Mouse (Mus musculus) olfactory bulb, adult 2 months (tissue): ENCODE measurements around the gene Dab2. TPM values are rescaled to one million over a fixed set of nuclear protein-coding genes. Genes with fewer than 3 reads are reported as not detected.

Source experiments
- H3K27ac ChIP-seq: fragments of 200-500 bp; 2 replicates; pipeline ENCODE4 v1.5.1; 2012; ENCODE audit warnings: low read depth, low read length; ENCODE audit not compliant: insufficient read depth
- H3K4me1 ChIP-seq: fragments of 200-500 bp; 2 replicates; pipeline ENCODE4 v1.6.1; 2012; ENCODE audit warnings: low read length; ENCODE audit not compliant: control insufficient read depth, insufficient read depth
- H3K4me3 ChIP-seq: fragments of 200-500 bp; 2 replicates; pipeline ENCODE4 v1.5.1; 2012; ENCODE audit warnings: mild to moderate bottlenecking, low read depth, low read length, moderate library complexity; ENCODE audit not compliant: insufficient read depth
- CTCF ChIP-seq: fragments of 200-500 bp; IDR thresholded peaks from 2 replicates; pipeline ENCODE4 v1.5.1; 2012; ENCODE audit warnings: low read depth, mild to moderate bottlenecking, low read length, moderate library complexity; ENCODE audit not compliant: insufficient read depth
- POLR2A ChIP-seq: fragments of 200-500 bp; IDR thresholded peaks from 2 replicates; pipeline ENCODE4 v1.6.1; 2012; ENCODE audit warnings: mild to moderate bottlenecking, low read depth, low read length, moderate library complexity; ENCODE audit not compliant: insufficient read depth
- WGBS: fragments of 180-500 bp; shearing (Covaris S2); methylation state at CpG from one replicate; pipeline ENCODE4 v1.1.7; 2018; 5-methylcytosine and 5-hydroxymethylcytosine counted together
- polyA plus RNA-seq: library from polyadenylated mRNA; stranded (reverse); fragments of >200 nt; gene quantifications from 2 replicates; pipeline ENCODE4 v1.2.4, GENCODE M21; 2012; ENCODE audit warnings: low replicate concordance; ENCODE audit not compliant: missing spikeins, insufficient read depth, insufficient read length

Gene Dab2
- polyA plus RNA-seq, 1 experiment, result not detected

- WGBS, result 79% methylated on average over 6 of the region's 6 CpGs
- TF ChIP-seq POLR2A (no peak), CTCF (no peak)
- Histone ChIP-seq H3K4me1 (no peaks in the 10 kb centered on the region), H3K4me3 (no peak overlapping the region), H3K27ac (no peak overlapping the region)
Observed at GRCm38 (mm10) chr15:6398881-6399280, 99.3 kb downstream of the Dab2 start.

GRCm38 (mm10) chr15:6400115-6400514 lies 100.5 kb downstream of the Dab2 start:
- no peak overlapping the region for H3K4me3 ChIP-seq
- 92% methylated on average over 8 of the region's 8 CpGs for WGBS

GRCm38 (mm10) chr15:6402433-6402832 lies 102.8 kb downstream of the Dab2 start:
- H3K4me3 ChIP-seq, result no peak overlapping the region
- 75% methylated on average over 2 of the region's 2 CpGs for WGBS
- H3K27ac ChIP-seq, result no peak overlapping the region
- H3K4me1 ChIP-seq, result no peaks in the 10 kb centered on the region
- no peak for TF ChIP-seq POLR2A
- TF ChIP-seq CTCF, result no peak

More at GRCm38 (mm10) chr15:6400115-6400514, 100.5 kb downstream of the Dab2 start:
- Histone ChIP-seq H3K4me1 (no peaks in the 10 kb centered on the region), H3K27ac (no peak overlapping the region)
- no peak for TF ChIP-seq CTCF
- TF ChIP-seq POLR2A, result no peak

- no peak for TF ChIP-seq CTCF
- no peak for TF ChIP-seq POLR2A
- 77% methylated on average over 5 of the region's 5 CpGs for WGBS
Observed at GRCm38 (mm10) chr15:6404172-6404571, 104.6 kb downstream of the Dab2 start.

GRCm38 (mm10) chr15:6406771-6407170 lies 107.2 kb downstream of the Dab2 start:
- Histone ChIP-seq H3K4me1 (no peaks in the 10 kb centered on the region), H3K27ac (no peak overlapping the region), H3K4me3 (no peak overlapping the region)
- TF ChIP-seq CTCF, result no peak
- no peak for TF ChIP-seq POLR2A
- 89% methylated on average over 6 of the region's 6 CpGs for WGBS

More at GRCm38 (mm10) chr15:6404172-6404571, 104.6 kb downstream of the Dab2 start:
- Histone ChIP-seq H3K4me1 (no peaks in the 10 kb centered on the region), H3K4me3 (no peak overlapping the region), H3K27ac (no peak overlapping the region)

GRCm38 (mm10) chr15:6409031-6409430 lies 109.4 kb downstream of the Dab2 start:
- TF ChIP-seq POLR2A (no peak), CTCF (no peak)
- no peak overlapping the region for H3K4me3 ChIP-seq
- 83% methylated on average over 8 of the region's 8 CpGs for WGBS
- no peaks in the 10 kb centered on the region for H3K4me1 ChIP-seq
- H3K27ac ChIP-seq, result no peak overlapping the region

- TF ChIP-seq CTCF (no peak), POLR2A (no peak)
- Histone ChIP-seq H3K4me1 (no peaks in the 10 kb centered on the region), H3K4me3 (no peak overlapping the region), H3K27ac (no peak overlapping the region)
- WGBS, result 91% methylated on average over 3 of the region's 3 CpGs
Observed at GRCm38 (mm10) chr15:6410161-6410560, 110.6 kb downstream of the Dab2 start.

GRCm38 (mm10) chr15:6411334-6411733 lies 111.7 kb downstream of the Dab2 start:
- H3K27ac ChIP-seq, result no peak overlapping the region
- no peak overlapping the region for H3K4me3 ChIP-seq
- WGBS, result 75% methylated on average over 6 of the region's 6 CpGs
- TF ChIP-seq CTCF, result no peak
- TF ChIP-seq POLR2A, result no peak
- H3K4me1 ChIP-seq, result no peaks in the 10 kb centered on the region

- no peak overlapping the region for H3K27ac ChIP-seq
- 92% methylated on average over 5 of the region's 5 CpGs for WGBS
- H3K4me1 ChIP-seq, result no peaks in the 10 kb centered on the region
- TF ChIP-seq CTCF (no peak), POLR2A (no peak)
- H3K4me3 ChIP-seq, result no peak overlapping the region
Observed at GRCm38 (mm10) chr15:6415317-6415716, 115.7 kb downstream of the Dab2 start.

- WGBS, result 45% methylated on average over 7 of the region's 7 CpGs
- H3K4me3 ChIP-seq, result no peak overlapping the region
- no peak overlapping the region for H3K27ac ChIP-seq
- no peaks in the 10 kb centered on the region for H3K4me1 ChIP-seq
- no peak for TF ChIP-seq POLR2A
- TF ChIP-seq CTCF, result no peak
Observed at GRCm38 (mm10) chr15:6431777-6432176, 132.2 kb downstream of the Dab2 start.
